In the genomic region with DNA sequence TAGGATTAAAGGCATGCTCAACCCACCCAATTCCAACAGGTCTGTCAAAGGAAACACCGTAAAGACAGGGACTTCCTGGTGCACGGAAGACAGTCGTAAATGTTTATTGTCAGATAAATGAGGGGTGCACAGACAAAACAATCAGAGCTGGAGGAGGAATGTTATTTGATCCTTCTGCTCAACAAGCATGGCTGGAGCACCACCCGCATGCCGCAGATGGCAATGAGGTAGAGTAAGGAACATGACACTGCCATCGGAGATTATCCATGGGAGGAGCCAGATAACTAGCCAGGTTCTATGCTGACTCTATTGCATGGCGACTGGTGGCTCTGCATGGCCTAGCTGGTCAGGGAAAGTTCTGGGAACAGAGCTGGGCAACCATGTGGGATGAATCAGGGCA, we compare ENCODE assay signal across 20 mouse cellular contexts. TPM values are rescaled to one million over a fixed set of nuclear protein-coding genes. Genes with fewer than 3 reads are reported as not detected.
DNase-seq lines count a peak whose midpoint lies in the region; ATAC-seq and TF ChIP-seq lines count a peak whose summit lies in the region.
"Had no signal": no experiment of that assay in that cellular context is flagged by ENCODE, and none has a peak within 500 bp of the region (broad histone marks: within the 10 kb centered on the region; RNA-seq: fewer than 3 reads in every experiment).

No protein-coding gene starts in this region.

- no peak overlapping the region for H3K9ac ChIP-seq in kidney, embryonic 14.5 days (ENCODE audit: low read depth, low read length)
- H3K9ac ChIP-seq in ES-E14 (ENCODE audit: insufficient read depth, low read depth, low read length, poor library complexity, severe bottlenecking) = no peak overlapping the region
- H3K9ac ChIP-seq in intestine, postnatal 0 days (ENCODE audit: low read depth, low read length) = no peak overlapping the region
- H3K9ac ChIP-seq: embryonic facial prominence, embryonic 12.5 days; forebrain, embryonic 12.5 days; hindbrain, embryonic 12.5 days had no signal

- DNase-seq in kidney, adult 9 months = no peak
- DNase-seq in ES-E14 (ENCODE audit: low read depth, low spot score) (no peak), ZHBTc4 (ENCODE audit: low read depth, low spot score) (peak; percentile 44)
- no peak for DNase-seq in testis, postnatal 14 days (ENCODE audit: low spot score)
- DNase-seq: adrenal gland, postnatal 10 days; cerebellum, adult 11 months; cerebellum, adult 8-10 months; cerebellum, postnatal 14 days; embryo, embryonic 11 days; gastrocnemius, adult 2 months; gastrocnemius, postnatal 25 days; heart, postnatal 10 days; heart, postnatal 4 days had no signal

- peak; percentile 85 for ATAC-seq in kidney, embryonic 14.5 days (ENCODE audit: low FRiP score, low TSS enrichment)
- ATAC-seq in intestine, postnatal 0 days = peak; percentile 20; the same call in 1 of the 2 replicates
- ATAC-seq: hindbrain, embryonic 16.5 days had no signal

- H3K4me1 ChIP-seq in kidney, embryonic 14.5 days (ENCODE audit: control insufficient read depth, insufficient read depth, low read length) = no peaks in the 10 kb centered on the region
- peaks cover 0 to 4% of the 10 kb centered on the region in 2 experiments; a peak in 1 of 4 replicates for H3K4me1 ChIP-seq in ES-E14 (ENCODE audit: control insufficient read depth in 2 of 2, insufficient read depth in 2 of 2, low read length in 2 of 2, poor library complexity in 1 of 2)
- 0 out of 2 replicates have a peak, but pooled peaks cover under 1% of the 10 kb centered on the region for H3K4me1 ChIP-seq in intestine, postnatal 0 days (replicated peaks; ENCODE audit: control insufficient read depth, insufficient read depth, low read length)
- H3K4me1 ChIP-seq: embryonic facial prominence, embryonic 12.5 days had no signal

- H3K27ac ChIP-seq in kidney, embryonic 14.5 days (ENCODE audit: low read depth, low read length) = no peak overlapping the region
- H3K27ac ChIP-seq in ES-E14 (ENCODE audit: insufficient read depth, low read depth, low read length, poor library complexity, severe bottlenecking) = peak overlapping the region; percentile 16; the same call in 1 of the 2 replicates
- no peak overlapping the region for H3K27ac ChIP-seq in intestine, postnatal 0 days (ENCODE audit: low read depth, low read length)
- H3K27ac ChIP-seq: embryonic facial prominence, embryonic 12.5 days; forebrain, embryonic 12.5 days; gastrocnemius, adult 2 months; hindbrain, embryonic 12.5 days had no signal

- TF ChIP-seq CTCF in intestine, postnatal 0 days (IDR thresholded peaks at IDR 0.05; ENCODE audit: low read depth) = no peak

- no peak overlapping the region for H3K4me3 ChIP-seq in kidney, embryonic 14.5 days (ENCODE audit: low read length)
- H3K4me3 ChIP-seq in ES-E14 (ENCODE audit: insufficient read depth in 1 of 2, low read depth in 1 of 2, low read length in 2 of 2, poor library complexity in 1 of 2, severe bottlenecking in 1 of 2) = no peak overlapping the region
- H3K4me3 ChIP-seq in intestine, postnatal 0 days (ENCODE audit: low read depth, low read length) = no peak overlapping the region
- H3K4me3 ChIP-seq: embryonic facial prominence, embryonic 12.5 days; forebrain, embryonic 12.5 days; gastrocnemius, adult 2 months; hindbrain, embryonic 12.5 days had no signal

- WGBS in kidney, embryonic 14.5 days = 14% methylated on average over 7 of the region's 7 CpGs
- WGBS in intestine, postnatal 0 days = 29% methylated on average over 7 of the region's 7 CpGs

- H3K36me3 ChIP-seq in kidney, embryonic 14.5 days (ENCODE audit: control insufficient read depth, insufficient read depth, low read length) = peaks cover 15% of the 10 kb centered on the region; the same call in 1 of the 2 replicates
- peaks cover 17% of the 10 kb centered on the region; the same call in 1 of the 2 replicates for H3K36me3 ChIP-seq in ES-E14 (ENCODE audit: control insufficient read depth, insufficient read depth, low read length, poor library complexity, severe bottlenecking)
- peaks cover 41% of the 10 kb centered on the region for H3K36me3 ChIP-seq in intestine, postnatal 0 days (ENCODE audit: control insufficient read depth, insufficient read depth)

- in situ Hi-C loops in ES-E14 (cut with MboI; ENCODE audit: low sequenced_read_pairs in 2 of 2, unreplicated experiment in 2 of 2) = no loop called here

- H3K27me3 ChIP-seq in kidney, embryonic 14.5 days (ENCODE audit: control insufficient read depth, insufficient read depth, low read length) = no peaks in the 10 kb centered on the region
- H3K27me3 ChIP-seq in intestine, postnatal 0 days (replicated peaks; ENCODE audit: control insufficient read depth, insufficient read depth, low read length) = no peaks in the 10 kb centered on the region
- H3K27me3 ChIP-seq: CH12.LX; embryonic facial prominence, embryonic 12.5 days; forebrain, embryonic 12.5 days; hindbrain, embryonic 12.5 days had no signal

- no peak overlapping the region for H3K4me2 ChIP-seq in kidney, embryonic 14.5 days (replicated peaks; ENCODE audit: low read depth, low read length)
- no peak overlapping the region for H3K4me2 ChIP-seq in intestine, postnatal 0 days (replicated peaks; ENCODE audit: low read depth)
- H3K4me2 ChIP-seq: embryonic facial prominence, embryonic 12.5 days; forebrain, embryonic 12.5 days; hindbrain, embryonic 12.5 days had no signal

- H3K9me3 ChIP-seq in kidney, embryonic 14.5 days (ENCODE audit: control insufficient read depth, low read length) = no peaks in the 10 kb centered on the region
- H3K9me3 ChIP-seq in ES-E14 (ENCODE audit: control insufficient read depth, insufficient read depth, low read depth, low read length) = no peaks in the 10 kb centered on the region
- H3K9me3 ChIP-seq in intestine, postnatal 0 days (ENCODE audit: control insufficient read depth) = no peaks in the 10 kb centered on the region
- H3K9me3 ChIP-seq: embryonic facial prominence, embryonic 12.5 days; forebrain, embryonic 12.5 days; hindbrain, embryonic 12.5 days had no signal

TF ChIP-seq in ES-E14, 5 proteins besides CTCF, POLR2A, EP300 and RAD21:
- TF ChIP-seq ZNF384 (IDR thresholded peaks at IDR 0.05; ENCODE audit: low read depth, low read length) (no peak), CHD2 (IDR thresholded peaks at IDR 0.05; ENCODE audit: low read depth, low read length) (no peak), ZC3H11A (IDR thresholded peaks at IDR 0.05; ENCODE audit: borderline replicate concordance, low read depth, low read length) (no peak), HCFC1 (IDR thresholded peaks at IDR 0.05; ENCODE audit: borderline replicate concordance, insufficient read depth, low read length) (no peak), MAFK (IDR thresholded peaks at IDR 0.05; ENCODE audit: insufficient read depth, low read depth, low read length) (no peak)

RNA-seq across cellular contexts. Expression of a gene that starts 6.1 kb away (rescaled TPM):
- polyA plus RNA-seq in kidney, embryonic 14.5 days (2014; fragmentation: Nextera tagmentation; extraction: Ambion mirVana) = 4.3 and 6.6 TPM in 2 replicates
- 8.9 and 12.8 TPM in 2 replicates for total RNA-seq in ES-E14 (2012; rRNA removed)
- 2.5 and 2.7 TPM in 2 replicates for polyA plus RNA-seq in intestine, postnatal 0 days (2015; fragmentation: Nextera tagmentation; extraction: Ambion mirVana)

RNA-seq across cellular contexts. Expression of a gene that starts 6.2 kb away (rescaled TPM):
- polyA plus RNA-seq in kidney, embryonic 14.5 days (2014; fragmentation: Nextera tagmentation; extraction: Ambion mirVana) = 180 and 218 TPM in 2 replicates
- 73.4 and 85.1 TPM in 2 replicates for total RNA-seq in ES-E14 (2012; rRNA removed)
- 145 and 157 TPM in 2 replicates for polyA plus RNA-seq in intestine, postnatal 0 days (2015; fragmentation: Nextera tagmentation; extraction: Ambion mirVana)

RNA-seq across cellular contexts. Expression of a gene that starts 32.8 kb away (rescaled TPM):
- 73.7 and 86.4 TPM in 2 replicates for polyA plus RNA-seq in kidney, embryonic 14.5 days (2014; fragmentation: Nextera tagmentation; extraction: Ambion mirVana)
- total RNA-seq in ES-E14 (2012; rRNA removed) = 36.5 and 59.5 TPM in 2 replicates
- 35.1 and 37.0 TPM in 2 replicates for polyA plus RNA-seq in intestine, postnatal 0 days (2015; fragmentation: Nextera tagmentation; extraction: Ambion mirVana)
